Mouse (Mus musculus) small intestine, adult 2 months (tissue): ENCODE results near the gene Pds5a.

ENCODE experiments used
- CTCF ChIP-seq: fragments of 200-500 bp; IDR thresholded peaks from 2 replicates; pipeline ENCODE4 v1.5.1; 2012; ENCODE audit warnings: low read depth, mild to moderate bottlenecking, control low read depth, inconsistent platforms, low read length, moderate library complexity, mixed read lengths; ENCODE audit not compliant: insufficient replicate concordance, insufficient read length; ENCODE audit errors: extremely low read depth
- POLR2A ChIP-seq: fragments of 200-500 bp; IDR thresholded peaks from 2 replicates; pipeline ENCODE4 v1.6.1; 2012; ENCODE audit warnings: low read depth, mild to moderate bottlenecking, control low read depth, inconsistent platforms, low read length, moderate library complexity

DNA sequence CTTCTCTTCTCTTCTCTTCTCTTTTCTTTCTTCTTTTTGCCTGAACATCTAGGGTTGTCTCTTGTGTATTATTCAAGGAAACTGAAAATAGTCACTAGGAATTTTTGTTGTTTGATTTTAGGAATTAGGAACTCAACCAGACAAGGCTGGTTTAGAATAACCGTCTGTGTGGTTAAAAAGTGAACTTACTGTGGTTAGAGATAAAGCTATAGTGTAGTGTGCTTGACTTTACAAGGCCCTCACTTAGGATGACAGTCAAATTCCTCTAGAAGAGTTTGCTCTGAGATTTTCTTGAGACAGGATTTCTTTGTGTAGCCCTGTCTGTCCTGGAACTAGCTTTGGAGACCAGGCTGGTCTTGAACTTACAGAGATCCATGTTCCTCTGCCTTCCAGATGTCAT lies 107.9 kb downstream of the Pds5a start:
- no peak for TF ChIP-seq POLR2A
- TF ChIP-seq CTCF: no peak
